Mouse (Mus musculus): ENCODE data around the gene Cldn14.

DNA sequence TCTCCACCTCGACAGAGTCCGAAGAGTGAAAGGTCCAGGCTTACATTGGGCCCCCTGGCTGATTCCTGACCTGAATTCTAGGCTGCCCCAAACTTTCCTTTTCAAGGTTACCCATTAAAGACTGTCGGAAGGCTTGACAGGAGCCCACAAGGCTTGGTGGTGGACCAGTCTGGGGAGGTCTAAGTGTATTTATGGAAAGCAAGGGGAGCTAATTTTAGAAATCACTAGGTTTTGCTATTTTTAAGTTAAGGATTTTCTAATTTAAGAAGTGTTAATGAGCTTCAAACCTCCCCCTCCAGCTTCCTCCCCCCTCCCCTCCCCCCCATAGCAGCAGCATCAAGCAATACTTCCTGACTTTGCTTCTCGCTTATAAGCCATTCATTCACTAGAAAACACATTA, 88.0 kb downstream of the Cldn14 start:
- TF ChIP-seq CTCF (IDR thresholded peaks at IDR 0.05; ENCODE audit: extremely low read depth, insufficient read length, insufficient replicate concordance, low read depth, low read length): no peak
- TF ChIP-seq POLR2A (IDR thresholded peaks at IDR 0.05; ENCODE audit: low read depth, low read length): no peak

All from small intestine, adult 2 months (tissue).